ENCODE assay signal across 9 mouse cellular contexts in genomic region chr11:6471493-6471892, GRCm38 (mm10). TPM values are rescaled to one million over a fixed set of nuclear protein-coding genes. Genes with fewer than 3 reads are reported as not detected.
DNase-seq lines count a peak whose midpoint lies in the region; ATAC-seq lines count a peak whose summit lies in the region.
"Had no signal": no experiment of that assay in that cellular context is flagged by ENCODE, and none has a peak within 500 bp of the region (broad histone marks: within the 10 kb centered on the region; RNA-seq: fewer than 3 reads in every experiment).

No protein-coding gene starts in this region.

- no peaks in the 10 kb centered on the region for H3K9me3 ChIP-seq in heart, embryonic 16.5 days (replicated peaks; ENCODE audit: control insufficient read depth, low read length)
- no peaks in the 10 kb centered on the region for H3K9me3 ChIP-seq in hindbrain, embryonic 13.5 days
- H3K9me3 ChIP-seq in midbrain, embryonic 12.5 days = no peaks in the 10 kb centered on the region

- peak overlapping the region; percentile 90 for H3K27ac ChIP-seq in heart, embryonic 16.5 days (ENCODE audit: low read length)
- H3K27ac ChIP-seq in hindbrain, embryonic 13.5 days = peak overlapping the region; percentile 70
- 0 out of 2 replicates have a peak overlapping the region, but pooled peaks have one; percentile 12 for H3K27ac ChIP-seq in midbrain, embryonic 12.5 days (replicated peaks)

- 5% methylated on average over 1 of the region's 1 CpGs for WGBS in heart, embryonic 16.5 days
- WGBS in hindbrain, embryonic 13.5 days = 28% methylated on average over 1 of the region's 1 CpGs
- WGBS in midbrain, embryonic 12.5 days = 60% methylated on average over 1 of the region's 1 CpGs

- H3K4me3 ChIP-seq in heart, embryonic 16.5 days (ENCODE audit: low read length) = peak overlapping the region; percentile 55
- H3K4me3 ChIP-seq in hindbrain, embryonic 13.5 days = peak overlapping the region; percentile 47
- H3K4me3 ChIP-seq in midbrain, embryonic 12.5 days = peak overlapping the region; percentile 41

- H3K9ac ChIP-seq in heart, embryonic 16.5 days (ENCODE audit: low read length) = peak overlapping the region; percentile 80
- H3K9ac ChIP-seq in hindbrain, embryonic 13.5 days = peak overlapping the region; percentile 74
- H3K9ac ChIP-seq in midbrain, embryonic 12.5 days (replicated peaks) = peak overlapping the region; percentile 50; the same call in 1 of the 2 replicates

- 0 out of 2 replicates have a peak, but pooled peaks cover 3% of the 10 kb centered on the region for H3K36me3 ChIP-seq in heart, embryonic 16.5 days (ENCODE audit: control insufficient read depth, insufficient read depth)
- H3K36me3 ChIP-seq in hindbrain, embryonic 13.5 days = peaks cover 14% of the 10 kb centered on the region
- peaks cover 14% of the 10 kb centered on the region for H3K36me3 ChIP-seq in midbrain, embryonic 12.5 days

- no peak for ATAC-seq in heart, embryonic 16.5 days (replicated peaks; ENCODE audit: extremely low read depth, insufficient read depth, low FRiP score)
- no peak for ATAC-seq in hindbrain, embryonic 13.5 days (ENCODE audit: low FRiP score)
- no peak for ATAC-seq in midbrain, embryonic 12.5 days (ENCODE audit: low FRiP score, low read depth)

- DNase-seq in heart, adult 9 months (ENCODE audit: low spot score in 2 of 2) = no peak
- peak; percentile 41 for DNase-seq in adipocyte (ENCODE audit: low spot score)
- DNase-seq in natural killer cell, adult 2 months (ENCODE audit: low spot score in 2 of 2) = no peak
- DNase-seq in ovary, postnatal 36 days (ENCODE audit: low spot score) = no peak
- no peak for DNase-seq in layer of hippocampus, adult 18-20 months (ENCODE audit: low spot score in 2 of 2)
- DNase-seq: cerebellum, adult 9-11 months had no signal

- peaks cover 31% of the 10 kb centered on the region for H3K4me1 ChIP-seq in heart, embryonic 16.5 days (ENCODE audit: control insufficient read depth, insufficient read depth, low read length)
- peaks cover 63% of the 10 kb centered on the region for H3K4me1 ChIP-seq in hindbrain, embryonic 13.5 days (replicated peaks)
- peaks cover 51% of the 10 kb centered on the region for H3K4me1 ChIP-seq in midbrain, embryonic 12.5 days

- no peaks in the 10 kb centered on the region for H3K27me3 ChIP-seq in heart, embryonic 16.5 days (ENCODE audit: control insufficient read depth, insufficient read depth, low read length)
- no peaks in the 10 kb centered on the region for H3K27me3 ChIP-seq in hindbrain, embryonic 13.5 days
- no peaks in the 10 kb centered on the region for H3K27me3 ChIP-seq in midbrain, embryonic 12.5 days

- peak overlapping the region; percentile 83 for H3K4me2 ChIP-seq in heart, embryonic 16.5 days (ENCODE audit: low read depth, low read length)
- peak overlapping the region; percentile 88 for H3K4me2 ChIP-seq in hindbrain, embryonic 13.5 days
- H3K4me2 ChIP-seq in midbrain, embryonic 12.5 days (replicated peaks) = peak overlapping the region; percentile 91

RNA-seq across cellular contexts. Expression of gene Purb, which starts 4.2 kb away (rescaled TPM):
- 22.1 and 24.2 TPM in 2 replicates for polyA plus RNA-seq in heart, embryonic 16.5 days (2015; fragmentation: Nextera tagmentation; extraction: Ambion mirVana)
- polyA plus RNA-seq in hindbrain, embryonic 13.5 days (2015; fragmentation: Nextera tagmentation; extraction: Ambion mirVana) = 12.6 and 13.0 TPM in 2 replicates
- polyA plus RNA-seq in midbrain, embryonic 12.5 days (2016; fragmentation: Nextera tagmentation; extraction: Ambion mirVana) = 16.8 and 17.0 TPM in 2 replicates
- total RNA-seq in layer of hippocampus, adult 18-20 months (2021) = 100 to 1,000 TPM; 229 to 239 TPM

RNA-seq across cellular contexts. Expression of gene H2afv, which starts 27.2 kb away (rescaled TPM):
- polyA plus RNA-seq in heart, embryonic 16.5 days (2015; fragmentation: Nextera tagmentation; extraction: Ambion mirVana) = 327 and 358 TPM in 2 replicates
- polyA plus RNA-seq in hindbrain, embryonic 13.5 days (2015; fragmentation: Nextera tagmentation; extraction: Ambion mirVana) = 381 and 387 TPM in 2 replicates
- 831 and 843 TPM in 2 replicates for polyA plus RNA-seq in midbrain, embryonic 12.5 days (2016; fragmentation: Nextera tagmentation; extraction: Ambion mirVana)
- total RNA-seq in layer of hippocampus, adult 18-20 months (2021) = 10 to 100 TPM; 36.3 to 45.4 TPM

RNA-seq across cellular contexts. Expression of gene Myo1g, which starts 49.3 kb away (rescaled TPM):
- polyA plus RNA-seq in heart, embryonic 16.5 days (2015; fragmentation: Nextera tagmentation; extraction: Ambion mirVana) = 3.4 and 6.8 TPM in 2 replicates
- 0.42 and 0.48 TPM in 2 replicates for polyA plus RNA-seq in hindbrain, embryonic 13.5 days (2015; fragmentation: Nextera tagmentation; extraction: Ambion mirVana)
- polyA plus RNA-seq in midbrain, embryonic 12.5 days (2016; fragmentation: Nextera tagmentation; extraction: Ambion mirVana) = 0.31 and 0.47 TPM in 2 replicates
- under 1 TPM; 0.43 to 0.57 TPM for total RNA-seq in layer of hippocampus, adult 18-20 months (2021)

RNA-seq across cellular contexts. Expression of gene Ppia, which starts 56.2 kb away (rescaled TPM):
- 3,856 and 4,038 TPM in 2 replicates for polyA plus RNA-seq in heart, embryonic 16.5 days (2015; fragmentation: Nextera tagmentation; extraction: Ambion mirVana)
- 3,979 and 4,017 TPM in 2 replicates for polyA plus RNA-seq in hindbrain, embryonic 13.5 days (2015; fragmentation: Nextera tagmentation; extraction: Ambion mirVana)
- 4,523 and 4,594 TPM in 2 replicates for polyA plus RNA-seq in midbrain, embryonic 12.5 days (2016; fragmentation: Nextera tagmentation; extraction: Ambion mirVana)
- total RNA-seq in layer of hippocampus, adult 18-20 months (2021) = 1,000 to 10,000 TPM; 1,682 to 1,687 TPM

Comparison
In these comparisons a context has a peak if more than half of its experiments do, and no peak if none do; other contexts are left out.
1. H3K27ac ChIP-seq: peak in every context shown above with its lines; median percentile 90 in heart, embryonic 16.5 days; 70 in hindbrain, embryonic 13.5 days; 12 in midbrain, embryonic 12.5 days.